Mouse (Mus musculus) urinary bladder, postnatal 4 days (tissue): ENCODE measurements around the gene Marco.
A peak's percentile ranks its signal among the peaks of the same experiment; 100 is the strongest.

Experiments
- DNase-seq, 2 experiments: peaks; one replicate each; pipeline ENCODE4 v3.0.0; 2021 to 2022; ENCODE audit warnings: low spot score in 2 of 2

Marco gene

DNA sequence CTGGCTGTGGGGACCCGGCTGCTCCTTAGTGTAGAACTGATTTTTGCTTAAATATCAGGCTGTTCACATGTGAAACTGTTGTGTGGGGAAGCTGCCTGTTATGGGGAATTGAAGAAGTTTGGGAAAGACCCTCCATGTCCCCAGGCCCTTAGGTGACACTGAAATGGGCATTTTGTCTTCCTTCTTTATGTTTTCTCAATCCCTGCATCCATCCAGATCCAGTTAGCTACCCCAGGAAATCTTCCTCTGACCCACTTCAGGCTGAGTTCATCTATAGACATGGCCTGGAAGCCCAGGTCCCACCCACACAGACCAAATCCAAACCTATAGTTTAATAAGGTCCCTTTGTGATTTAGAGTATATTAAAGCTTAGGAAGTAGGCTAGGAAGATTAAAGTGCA, at the start of gene Marco:
TSS of gene Marco (minus strand) at position 101 of the 400 bp plus-strand sequence.
- no peak for DNase-seq

DNA sequence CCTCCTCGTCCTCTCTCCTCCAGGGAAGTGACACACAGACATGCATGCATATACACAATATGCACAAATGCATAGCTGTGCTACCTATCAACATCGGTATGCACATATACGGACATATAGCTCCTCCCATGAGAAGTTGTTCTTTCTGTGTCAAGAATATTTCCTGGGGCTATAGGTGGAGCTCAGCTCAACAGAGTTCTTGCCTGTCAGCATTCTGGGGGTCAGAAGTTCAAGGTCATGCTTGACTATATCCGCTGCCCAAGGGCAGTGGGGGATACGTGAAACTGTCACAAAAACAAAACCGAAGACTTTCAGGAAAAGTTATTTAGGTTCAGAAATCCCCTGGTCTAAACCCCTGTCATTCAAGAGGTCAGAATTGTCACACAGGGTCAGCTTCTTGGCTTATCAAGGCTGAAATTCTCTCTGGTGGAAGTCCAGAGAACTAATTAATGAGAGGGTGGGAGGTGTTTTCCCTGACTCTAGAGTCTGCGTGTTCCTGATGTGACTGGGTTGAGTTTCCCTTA, 34.7 kb upstream of the Marco start:
- no peak for DNase-seq

DNA sequence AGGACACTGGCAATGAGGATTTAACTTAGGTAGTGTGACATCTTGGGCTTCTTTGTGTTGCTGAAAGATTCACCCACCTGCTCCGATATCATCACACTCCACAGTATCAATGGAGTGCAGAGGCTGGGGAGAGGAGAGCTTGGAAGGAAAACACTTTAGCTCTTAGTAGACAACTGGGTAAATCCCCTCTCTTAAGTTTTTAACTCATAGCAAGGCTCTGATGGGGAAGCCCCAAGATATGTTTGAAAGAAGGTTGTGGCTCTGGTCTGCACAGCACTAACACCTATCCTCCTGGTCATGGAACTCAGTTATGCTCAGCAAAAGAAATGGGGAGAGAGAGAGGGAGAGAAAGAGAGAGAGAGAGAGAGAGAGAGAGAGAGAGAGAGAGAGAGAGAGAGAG, 32.2 kb upstream of the Marco start:
- DNase-seq: no peak

DNA sequence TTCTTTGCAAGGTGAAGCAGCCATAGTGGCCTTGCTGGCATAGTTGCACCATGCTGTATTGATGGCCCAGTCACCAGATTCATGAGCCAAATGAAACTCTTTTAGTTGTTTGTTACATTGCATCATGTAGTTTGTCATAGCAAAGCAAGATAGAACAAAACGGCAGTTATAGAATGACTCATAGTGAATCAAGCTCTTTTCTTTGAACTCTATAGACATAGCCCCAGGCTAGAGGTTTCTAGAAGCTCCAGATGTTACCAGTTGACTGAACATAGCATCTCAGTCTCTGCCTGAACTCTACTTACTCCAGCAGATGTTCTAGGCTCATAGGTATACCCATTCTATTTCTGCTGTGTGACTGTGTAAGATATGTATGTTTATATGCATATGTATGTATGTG, 31.1 kb upstream of the Marco start:
- DNase-seq: no peak

DNA sequence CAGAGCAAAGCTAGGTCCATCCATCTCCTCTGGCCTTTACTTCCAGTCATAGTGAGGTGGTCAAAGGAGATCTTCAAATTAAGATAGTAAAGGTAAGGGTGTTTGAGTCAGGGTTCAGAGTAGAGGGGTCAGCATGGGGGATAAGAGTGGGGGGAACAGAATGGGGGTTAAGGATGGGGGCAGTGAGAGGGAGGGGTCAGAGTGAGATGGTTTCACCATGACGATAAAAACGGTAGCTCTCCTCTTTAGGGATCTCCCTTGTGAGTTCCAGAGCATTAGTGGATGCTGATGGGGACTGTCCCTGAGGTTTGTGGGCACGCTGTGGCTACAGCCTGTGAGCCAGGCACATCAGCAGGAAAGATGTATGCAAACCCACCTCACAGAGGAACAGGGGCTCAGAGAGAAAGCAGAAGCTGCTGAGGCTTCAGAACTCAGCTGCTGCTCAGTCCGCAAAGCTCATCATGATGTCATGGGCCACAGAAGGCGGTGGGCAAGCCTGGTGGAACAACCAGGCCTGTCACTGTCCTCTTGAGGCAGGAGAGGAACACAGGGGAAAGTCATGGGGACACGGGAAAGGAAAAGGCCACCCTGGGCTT, 27.6 kb upstream of the Marco start:
- DNase-seq: no peak

DNA sequence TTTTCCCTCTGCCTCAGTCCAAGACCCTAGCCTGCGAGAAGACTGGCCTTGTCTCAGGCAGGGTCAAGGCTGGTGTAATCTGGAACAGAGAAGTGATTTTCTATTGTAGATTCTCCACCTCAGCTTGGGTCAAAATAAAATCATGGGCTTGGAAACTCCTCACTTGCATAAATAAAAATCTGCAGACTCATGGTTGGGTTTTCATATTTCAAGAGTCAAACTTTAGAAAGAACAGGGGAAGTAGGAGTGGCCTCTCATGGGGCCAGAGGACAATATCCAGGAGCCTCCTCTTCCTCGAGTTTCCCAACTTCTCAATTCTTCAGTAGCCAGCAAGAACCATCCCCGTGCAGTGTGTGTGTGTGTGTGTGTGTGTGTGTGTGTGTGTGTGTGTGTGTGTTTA, 26.9 kb upstream of the Marco start:
- DNase-seq: no peak

DNA sequence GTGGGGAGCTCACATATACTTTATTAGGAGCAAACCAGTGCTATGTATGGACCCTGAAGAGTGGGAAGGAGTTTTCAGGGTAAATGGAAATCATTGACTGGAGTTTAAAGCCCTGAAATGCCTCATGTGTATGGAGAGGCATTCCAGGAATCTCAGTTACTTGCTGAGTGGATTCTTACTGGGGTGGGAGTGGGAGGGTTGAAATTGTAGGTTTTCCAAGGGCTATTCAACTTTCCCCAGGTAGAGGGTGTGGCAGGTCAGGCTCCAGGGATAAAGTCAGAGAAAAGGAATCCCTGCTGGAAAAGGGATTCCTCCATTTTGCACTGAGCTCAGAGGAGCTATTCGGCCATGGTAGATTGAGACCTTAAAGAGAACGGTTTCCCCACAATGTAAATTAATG, 25.1 kb upstream of the Marco start:
- DNase-seq: no peak

DNA sequence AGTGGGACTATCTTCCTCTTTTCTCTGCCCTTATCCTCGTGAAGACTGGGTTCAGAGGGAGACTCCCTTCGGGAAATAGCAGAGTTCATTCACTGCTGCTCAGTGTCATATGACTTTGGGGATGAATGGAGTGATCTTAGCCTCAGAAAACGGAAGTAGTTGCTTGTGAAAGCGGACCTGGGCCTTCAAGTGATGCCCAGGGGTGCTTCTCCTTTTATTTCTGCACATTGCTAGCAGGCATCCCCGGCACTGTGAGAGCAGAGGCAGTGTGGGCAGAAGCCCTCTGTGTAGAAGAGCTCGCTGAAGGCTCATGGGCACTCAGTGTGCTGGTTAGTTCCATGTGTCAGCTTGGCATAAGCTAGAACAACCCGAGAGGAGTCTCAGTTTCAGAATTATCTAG, 12.8 kb upstream of the Marco start:
- DNase-seq: no peak

DNA sequence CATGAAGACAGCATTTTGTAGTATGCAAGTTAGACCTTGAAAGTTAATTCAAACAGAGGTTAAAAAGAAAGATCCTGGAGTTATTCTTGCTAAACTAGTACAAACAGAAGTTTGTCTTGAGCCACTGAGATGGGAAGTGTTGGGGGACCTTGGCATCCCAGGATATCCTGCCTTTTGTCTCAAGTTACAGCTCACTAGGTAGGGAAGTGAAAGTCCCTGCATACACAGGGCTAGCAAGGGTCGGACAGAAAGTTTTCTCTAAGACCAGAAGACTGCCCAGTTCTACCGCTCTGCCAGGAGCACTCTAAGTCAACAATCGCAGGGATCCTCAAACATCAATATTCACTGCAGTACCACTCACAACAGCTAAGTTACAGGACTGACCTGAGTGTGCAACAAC, 5.5 kb upstream of the Marco start:
- no peak for DNase-seq

DNA sequence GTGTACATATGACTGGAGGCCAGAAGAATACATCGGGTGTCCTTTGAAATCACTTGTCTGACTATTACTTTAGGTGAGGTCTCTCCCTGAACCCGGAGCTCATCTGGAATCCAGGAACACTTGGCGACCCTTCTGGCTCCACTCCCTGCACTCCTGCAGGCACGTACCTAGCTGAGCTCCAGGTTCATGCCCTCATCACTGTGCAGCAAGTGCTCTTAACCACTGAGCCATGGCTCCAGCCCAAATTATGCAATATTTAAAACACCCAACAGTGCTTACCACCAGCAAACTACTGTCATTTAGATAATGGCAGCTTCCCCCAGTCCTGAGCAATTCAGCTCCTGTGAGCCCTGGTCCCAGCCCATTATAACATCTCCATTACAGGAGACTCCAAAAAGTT, 4.2 kb upstream of the Marco start:
- no peak for DNase-seq

DNA sequence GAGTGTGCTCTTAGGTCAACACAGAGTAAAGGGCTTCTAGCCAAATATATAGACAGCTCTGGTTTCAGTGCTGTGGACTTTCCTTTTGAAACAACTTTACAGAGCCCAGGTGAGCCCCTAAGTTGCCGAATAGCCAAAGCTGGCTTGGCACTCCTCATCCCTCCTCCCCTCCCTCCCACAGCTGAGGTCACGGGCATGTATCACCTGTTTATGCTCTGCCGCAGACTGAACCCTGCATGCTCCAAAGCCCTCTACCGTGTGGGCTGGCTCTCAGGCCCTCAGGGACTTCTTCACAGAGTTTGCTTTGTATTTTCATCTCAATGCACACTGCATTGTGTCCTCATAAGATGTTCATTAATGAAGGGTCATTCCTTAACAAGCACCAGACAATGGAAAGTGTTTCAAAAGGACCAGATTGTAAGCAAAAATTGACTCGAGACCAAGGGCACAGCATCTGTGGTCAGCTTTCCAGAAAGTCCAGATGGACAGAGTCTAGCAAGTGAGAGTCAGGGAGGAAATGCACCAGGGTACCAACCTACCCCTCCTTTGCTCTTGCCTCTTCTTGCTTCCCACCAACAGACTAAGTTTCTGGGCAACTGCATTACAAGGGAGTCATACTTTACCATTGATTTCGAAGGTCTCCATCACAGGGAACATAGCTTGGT, 646 bp downstream of the Marco start:
- no peak for DNase-seq

DNA sequence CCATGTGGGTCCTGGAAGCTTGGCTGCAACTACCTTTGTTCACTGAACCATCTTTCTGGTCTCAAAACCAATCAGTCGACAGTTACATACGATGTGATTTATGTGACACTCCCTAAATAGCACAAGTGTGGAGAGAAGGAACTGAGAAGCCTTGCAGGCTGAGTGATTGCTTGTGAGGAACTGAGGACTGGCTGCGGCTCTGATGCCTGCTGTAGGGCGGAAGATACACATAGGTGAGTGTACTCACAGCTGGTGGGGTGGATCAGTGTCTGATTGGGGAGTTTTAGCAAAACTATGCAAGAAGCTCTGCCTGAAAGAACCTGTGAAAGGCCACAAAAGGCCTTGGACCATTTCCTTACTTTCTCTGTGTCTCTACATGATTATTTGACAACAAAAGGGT, 3.3 kb downstream of the Marco start:
- DNase-seq: no peak

DNA sequence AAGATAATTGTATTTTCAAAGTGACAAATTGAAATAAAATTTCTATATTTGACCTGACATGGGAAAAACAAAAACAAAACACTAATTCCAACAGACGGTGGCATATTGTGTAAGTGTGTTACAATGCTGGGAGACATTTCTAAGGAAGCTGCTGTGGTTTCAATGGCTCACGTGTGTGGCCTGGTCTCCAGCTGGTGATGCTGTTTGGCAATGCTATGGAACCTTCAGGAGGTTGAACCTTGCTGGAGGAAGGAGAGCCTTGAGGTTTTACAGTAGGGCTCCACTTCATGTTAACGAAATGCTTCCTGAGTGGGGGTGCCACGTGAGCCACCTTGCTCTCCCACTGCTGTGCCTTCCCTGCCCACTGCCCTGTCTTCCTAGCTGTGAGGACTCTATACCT, 6.8 kb downstream of the Marco start:
- no peak for DNase-seq

DNA sequence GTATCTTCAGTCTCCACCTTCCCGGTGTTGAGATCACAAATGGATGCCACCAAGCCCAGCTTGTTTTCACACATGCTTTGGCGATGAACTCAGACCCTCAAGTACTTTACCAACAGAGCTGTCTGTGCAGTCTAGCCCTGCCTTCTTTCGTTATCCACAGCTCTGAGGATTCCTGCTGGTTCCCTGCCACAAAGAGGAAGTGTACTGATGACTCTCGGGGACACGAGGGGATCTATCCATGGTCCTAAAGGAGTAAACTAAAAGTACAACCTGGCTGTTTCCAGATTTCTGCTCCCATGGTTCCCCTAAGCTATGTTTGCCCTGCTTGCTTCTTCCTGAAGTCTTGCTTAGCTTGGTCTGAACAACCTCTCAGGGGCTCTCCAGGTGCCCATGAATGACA, 23.9 kb downstream of the Marco start:
- DNase-seq: no peak

DNA sequence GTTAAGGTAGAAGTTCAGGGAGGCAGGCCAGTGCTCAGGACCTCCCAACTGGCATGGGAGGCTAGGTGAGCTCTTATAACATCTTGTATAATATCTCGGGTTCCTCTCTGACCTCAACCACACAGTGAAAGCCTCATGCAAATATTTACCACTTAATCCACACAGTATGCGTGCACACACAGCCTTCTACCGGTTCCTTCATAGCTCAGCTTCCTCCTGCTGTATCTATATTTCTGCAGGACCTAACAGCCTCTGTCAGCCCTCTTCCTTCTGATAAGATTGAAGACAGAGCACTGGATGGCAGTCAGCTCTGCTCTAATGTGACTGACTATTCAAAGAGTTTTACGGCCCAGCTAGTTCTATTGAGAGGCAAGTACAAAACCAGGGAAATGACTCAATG, 30.0 kb downstream of the Marco start:
- no peak for DNase-seq

DNA sequence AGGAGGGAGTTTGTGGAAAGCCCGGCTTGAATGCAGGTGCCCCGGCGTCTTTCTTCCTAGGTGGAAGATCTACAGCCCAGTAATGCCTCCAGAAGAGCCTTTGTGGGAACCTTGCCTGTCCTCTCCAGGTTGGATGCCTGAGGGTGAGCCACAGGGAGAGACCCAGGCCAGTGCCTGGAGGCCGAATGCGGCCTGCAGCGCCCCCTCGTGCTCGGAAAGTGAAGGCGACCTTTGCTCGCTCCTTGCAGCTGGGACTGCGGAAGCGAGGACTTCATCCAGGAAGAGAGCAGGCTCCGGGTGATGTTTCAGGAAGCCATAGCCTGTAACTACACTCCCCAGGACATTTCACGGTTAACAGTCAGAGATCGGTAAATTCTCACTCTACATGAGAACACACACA, 35.9 kb downstream of the Marco start:
- DNase-seq: peak; percentile 28 to 65

DNA sequence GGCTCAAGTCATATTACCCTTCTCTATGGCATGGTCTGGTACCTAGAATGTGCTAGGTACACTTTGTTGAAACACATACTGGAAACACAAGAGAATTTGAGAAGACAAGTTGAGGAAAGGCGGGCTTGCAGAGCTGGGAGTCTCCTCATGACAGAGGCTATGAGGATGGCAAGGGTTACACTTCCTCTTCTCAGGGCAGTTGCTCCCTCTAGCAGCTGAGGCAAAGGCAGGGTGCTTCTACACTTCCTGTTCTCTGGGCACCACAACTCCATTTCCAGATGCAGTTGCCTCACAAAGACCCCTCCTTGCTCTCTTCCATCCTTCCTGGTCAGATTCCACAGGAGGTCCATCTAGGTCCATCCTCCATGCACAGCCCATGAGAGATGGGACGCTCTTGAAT, 37.5 kb downstream of the Marco start:
- DNase-seq: no peak

DNA sequence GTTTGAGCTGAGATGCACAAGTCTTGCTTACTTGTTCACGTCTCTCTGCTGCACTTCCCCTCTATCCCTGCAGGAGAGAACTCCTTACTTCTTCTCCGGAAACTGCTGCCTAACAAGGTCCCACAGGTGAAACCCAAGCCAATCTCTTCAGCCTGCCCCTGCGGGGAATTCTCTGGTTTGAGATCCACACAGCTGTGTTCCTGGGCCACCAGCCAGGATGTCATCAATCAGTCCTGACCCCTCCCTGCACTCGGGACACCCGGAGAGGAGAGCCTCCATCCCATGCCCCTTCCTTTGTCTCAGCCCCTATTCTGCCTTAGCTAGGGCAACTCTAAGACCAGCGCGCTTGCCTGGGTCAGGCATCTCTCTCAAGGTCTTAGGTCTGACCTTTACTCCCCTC, 38.1 kb downstream of the Marco start:
- DNase-seq: no peak

DNA sequence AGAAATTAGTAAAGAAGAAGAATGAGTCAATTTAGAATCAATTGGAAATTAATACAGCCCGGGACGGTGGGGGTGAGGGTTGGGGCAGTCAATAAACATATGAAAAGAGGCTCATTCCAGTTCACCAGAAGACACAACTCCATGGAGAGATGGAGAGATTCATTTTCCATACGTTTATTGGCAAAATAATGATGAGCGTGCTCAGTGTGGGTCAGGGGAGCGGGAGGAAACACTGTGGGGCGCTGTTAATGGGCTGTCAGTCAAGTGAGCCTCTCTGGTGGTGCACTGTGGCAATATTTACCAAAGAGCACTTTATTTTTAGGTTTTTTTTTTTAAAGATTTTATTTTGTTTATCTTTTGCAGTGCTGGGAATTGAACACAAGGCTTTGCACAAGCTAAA, 45.8 kb downstream of the Marco start:
- no peak for DNase-seq

DNA sequence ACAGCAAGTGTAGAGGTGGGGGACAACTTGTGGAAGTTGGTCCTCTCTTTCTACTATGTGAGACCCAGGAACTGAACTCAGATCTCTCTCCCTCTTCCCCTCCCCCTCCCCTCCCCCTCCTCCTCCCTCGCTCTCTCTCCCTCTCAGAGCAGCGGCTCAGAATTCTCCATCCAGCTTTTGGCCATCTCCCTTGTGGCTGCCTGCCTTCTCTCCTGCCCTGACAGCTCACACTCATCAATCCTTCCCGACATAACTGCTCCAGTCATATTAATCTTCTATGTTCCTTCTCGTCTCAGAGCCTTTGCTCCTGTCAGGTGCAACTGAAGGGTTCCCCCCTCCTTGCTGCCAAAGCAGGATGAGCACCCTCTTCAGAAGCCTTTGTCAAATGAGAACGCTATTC, 46.3 kb downstream of the Marco start:
- no peak for DNase-seq

DNA sequence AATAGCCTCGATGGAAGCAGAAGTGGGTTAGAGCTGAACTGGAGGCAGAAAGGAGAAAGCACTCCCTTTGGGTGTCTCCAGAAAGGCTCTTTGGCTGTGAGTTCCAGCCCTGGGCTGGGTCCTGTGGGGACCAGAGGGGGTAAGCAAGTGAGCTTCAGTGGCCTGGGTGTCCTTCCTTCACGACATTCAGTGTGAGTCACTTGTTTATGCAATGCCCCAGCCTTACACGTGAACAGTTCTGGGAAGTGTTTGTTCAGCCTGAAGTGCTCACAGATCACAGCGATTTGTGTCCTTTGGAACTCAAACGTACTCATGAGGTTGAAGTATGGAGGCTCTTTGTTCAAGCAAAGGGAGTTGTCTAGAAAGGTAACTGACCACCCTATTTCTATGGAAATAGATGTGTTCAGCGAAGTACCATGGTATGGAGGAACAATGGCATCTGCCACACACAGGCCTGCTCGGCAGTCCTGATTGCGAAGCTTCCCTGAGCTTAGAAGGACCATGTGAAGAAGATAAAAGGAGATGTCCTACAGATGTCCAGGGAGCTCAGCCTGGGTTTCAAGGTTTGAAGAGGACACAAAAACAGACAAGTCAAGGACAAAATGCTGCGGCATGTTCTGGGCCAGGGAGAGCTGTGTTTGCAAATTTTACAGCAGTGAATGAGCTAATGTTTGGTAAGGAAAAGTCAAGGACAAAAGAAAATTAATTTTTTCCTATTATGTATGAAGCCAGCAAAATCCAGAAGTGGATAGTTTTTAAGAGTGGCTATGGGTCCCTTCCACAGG, 53.1 kb downstream of the Marco start:
- DNase-seq: no peak

DNA sequence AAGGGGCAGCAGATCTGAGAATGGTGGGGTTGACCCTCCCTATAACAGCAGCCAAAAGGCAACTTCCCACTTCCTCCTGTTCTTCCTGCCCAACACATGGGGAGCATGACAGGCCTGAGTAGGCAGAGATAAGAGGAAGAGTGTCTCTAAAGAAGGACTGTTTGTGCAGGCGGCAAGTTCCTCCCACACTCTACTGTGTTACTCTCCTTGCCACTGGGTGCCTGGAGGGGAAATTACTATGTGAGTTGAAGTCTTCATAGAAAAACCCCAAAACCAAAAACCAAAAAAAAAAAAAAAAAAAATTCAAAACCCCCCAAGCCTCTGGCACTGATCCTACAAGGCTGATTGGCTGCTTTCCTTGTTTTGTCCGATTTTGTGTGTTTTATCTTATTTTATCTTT, 55.2 kb downstream of the Marco start:
- DNase-seq: no peak

DNA sequence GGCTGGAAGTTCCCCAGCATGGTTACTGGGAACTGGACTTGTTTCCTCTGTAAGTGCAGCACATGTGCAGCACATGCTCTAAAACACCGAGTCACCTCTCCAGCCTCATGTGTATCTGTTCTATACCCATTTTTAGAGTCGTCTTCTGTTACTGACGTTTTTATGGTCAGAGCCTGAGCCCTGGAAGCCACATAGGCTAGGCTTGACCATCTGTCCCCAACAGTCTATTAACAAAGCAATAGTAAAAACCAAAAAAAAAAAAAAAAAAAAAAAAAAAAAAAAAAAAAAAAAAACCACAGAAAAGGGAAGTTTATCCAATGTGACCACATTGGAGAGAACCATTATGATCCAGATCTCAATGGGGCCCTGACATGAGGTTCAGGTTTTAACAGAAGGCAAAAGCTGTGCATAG, 61.6 kb downstream of the Marco start:
- no peak for DNase-seq
